Mouse (Mus musculus): ENCODE results near the gene Cst6.

GRCm38 (mm10) chr19:5341360-5341759 is 8.0 kb downstream of the Cst6 start:
- TF ChIP-seq CTCF (IDR thresholded peaks at IDR 0.05; ENCODE audit: low read depth, low read length) (no peak), GATA1 (IDR thresholded peaks at IDR 0.05; ENCODE audit: borderline replicate concordance, low read length) (no peak), GATA2 (IDR thresholded peaks at IDR 0.05; ENCODE audit: borderline replicate concordance, low read depth, low read length) (no peak), POLR2AphosphoS5 (IDR thresholded peaks at IDR 0.05; ENCODE audit: insufficient replicate concordance, low read depth, low read length) (no peak)

Measured in G1E (cell line).